Mouse (Mus musculus): ENCODE results near the gene Olfr1459.

Gene Olfr1459

GRCm38 (mm10) chr19:13149449-13149848 is at the start of gene Olfr1459:
Gene Olfr1459, minus strand, starts transcription at chr19:13149549.
- no peak for DNase-seq

DNA sequence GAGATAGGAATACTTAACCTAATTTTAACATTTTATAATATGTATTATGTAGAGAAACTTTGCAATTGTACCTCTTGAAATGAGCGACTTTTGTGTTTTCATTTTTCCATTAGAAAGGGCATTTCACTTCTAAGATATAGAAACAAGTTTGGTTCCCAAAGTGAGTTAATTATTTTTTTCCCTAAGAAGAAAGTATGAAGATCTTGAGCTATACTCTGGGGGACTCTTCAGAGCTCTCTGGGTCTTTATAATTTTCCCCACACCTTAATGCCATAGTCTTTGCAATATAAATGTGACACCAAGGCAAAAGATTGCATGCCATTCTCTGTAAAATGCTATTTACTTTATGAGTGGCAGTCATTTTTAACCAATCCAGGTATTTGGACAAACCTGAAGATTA is 36.1 kb upstream of the Olfr1459 start, which contains the start of gene Olfr1462:
Gene Olfr1462 (plus strand): TSS at position 301 of the 400 bp plus-strand sequence.
- DNase-seq, result no peak

- no peak for DNase-seq
These were observed 13.4 kb upstream of the Olfr1459 start, which contains the start of gene Olfr1461 for GRCm38 (mm10) chr19:13162700-13163099. Gene Olfr1461, plus strand, starts transcription at chr19:13163000.

GRCm38 (mm10) chr19:13106675-13107074 is 42.7 kb downstream of the Olfr1459 start, which contains the start of gene Olfr1458:
Gene Olfr1458, minus strand, starts transcription at chr19:13106775.
- DNase-seq, result no peak

DNA sequence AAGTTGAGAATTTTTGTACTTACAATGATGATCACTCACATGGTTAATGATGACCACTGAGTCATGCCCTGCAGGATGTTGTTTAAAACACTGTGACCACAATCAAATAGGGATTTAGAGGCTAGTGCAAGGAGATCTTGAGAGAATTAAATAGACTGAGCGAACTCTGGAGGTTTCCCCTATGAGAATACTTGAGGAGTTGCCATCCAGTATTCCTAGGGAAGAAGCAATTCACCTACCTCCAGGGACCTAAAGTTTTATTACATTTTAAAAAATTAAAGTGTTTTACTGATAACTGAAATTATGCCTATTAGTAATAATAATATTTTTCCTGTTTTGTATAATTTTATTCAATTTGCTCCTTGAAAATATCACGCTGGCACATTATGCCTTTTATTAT is 51.6 kb downstream of the Olfr1459 start, which contains the start of gene Olfr1457:
Gene Olfr1457 (minus strand): TSS at position 101 of the 400 bp plus-strand sequence.
- DNase-seq, result no peak

DNA sequence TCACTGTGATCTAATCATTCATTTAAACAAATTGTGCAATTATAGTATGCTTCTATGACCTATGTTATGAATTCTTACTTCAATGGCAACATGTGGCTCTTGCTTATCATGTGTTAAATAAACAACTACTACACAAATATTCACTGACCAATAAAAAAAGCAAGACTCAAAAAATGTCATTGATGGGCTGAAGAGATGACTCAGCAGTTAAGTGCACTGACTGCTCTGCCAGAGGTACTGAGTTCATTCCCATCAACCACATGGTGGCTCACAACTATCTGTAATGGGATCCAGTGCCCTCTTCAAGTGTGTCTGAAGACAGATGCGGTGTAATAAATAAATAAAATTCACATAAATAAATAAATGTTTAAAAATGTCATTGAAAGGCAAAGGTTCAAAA is 55.4 kb downstream of the Olfr1459 start:
- no peak for DNase-seq

Data from kidney, adult 11 months (tissue).